Mouse (Mus musculus) cerebellum, adult 2 months (tissue): ENCODE results near the gene Nbas. TPM values are rescaled to one million over a fixed set of nuclear protein-coding genes. Genes with fewer than 3 reads are reported as not detected.

Source experiments
- DNase-seq, 2 experiments: peaks; one replicate each; pipeline ENCODE4 v3.0.0; 2021
- H3K27ac ChIP-seq: fragments of 200-500 bp; 2 replicates; pipeline ENCODE4 v1.5.1; 2012; ENCODE audit warnings: low read length, control low read depth, inconsistent platforms; ENCODE audit not compliant: insufficient read depth
- H3K27me3 ChIP-seq: fragments of 200-500 bp; 2 replicates; pipeline ENCODE4 v1.6.1; 2012; ENCODE audit warnings: inconsistent platforms, mild to moderate bottlenecking, low read length, moderate library complexity; ENCODE audit not compliant: control insufficient read depth, insufficient read depth
- H3K4me1 ChIP-seq: fragments of 200-500 bp; 2 replicates; pipeline ENCODE4 v1.6.1; 2011; ENCODE audit warnings: low read length; ENCODE audit not compliant: control insufficient read depth, insufficient read depth
- H3K4me3 ChIP-seq: fragments of 200-500 bp; replicated peaks from 2 replicates; pipeline ENCODE3; 2011; ENCODE audit warnings: mild to moderate bottlenecking, low read depth, low read length, control low read depth; ENCODE audit not compliant: insufficient read depth
- CTCF ChIP-seq: fragments of 200-500 bp; IDR thresholded peaks from 2 replicates; pipeline ENCODE4 v1.5.1; 2011; ENCODE audit warnings: low read depth, mild to moderate bottlenecking, control low read depth, low read length, moderate library complexity, borderline replicate concordance; ENCODE audit not compliant: insufficient read depth
- POLR2A ChIP-seq: fragments of 200-500 bp; IDR thresholded peaks from 2 replicates; pipeline ENCODE4 v1.6.1; 2011; ENCODE audit warnings: low read length, control low read depth, borderline replicate concordance; ENCODE audit not compliant: insufficient read depth
- WGBS: fragments of 180-500 bp; shearing (Covaris S2); methylation state at CpG from one replicate; pipeline ENCODE4 v1.1.7; 2018; 5-methylcytosine and 5-hydroxymethylcytosine counted together
- polyA plus RNA-seq: library from polyadenylated mRNA; depleted of rRNA; stranded (reverse); fragments of >200 nt; gene quantifications from 2 replicates; pipeline ENCODE4 v1.2.3, GENCODE M21; 2012

The Nbas gene
- polyA plus RNA-seq, 1 experiment = 40.4 TPM

GRCm38 (mm10) chr12:13564330-13564729, 295.4 kb downstream of the Nbas start:
- Histone ChIP-seq H3K27ac (no peak overlapping the region), H3K4me1 (no peaks in the 10 kb centered on the region), H3K27me3 (no peaks in the 10 kb centered on the region), H3K4me3 (no peak overlapping the region)
- WGBS = 83% methylated on average over 2 of the region's 2 CpGs
- no peak for DNase-seq
- TF ChIP-seq POLR2A = no peak
- TF ChIP-seq CTCF = no peak

- TF ChIP-seq CTCF = no peak
- no peak for TF ChIP-seq POLR2A
- DNase-seq = no peak
- no peaks in the 10 kb centered on the region for H3K27me3 ChIP-seq
- no peak overlapping the region for H3K4me3 ChIP-seq
- H3K4me1 ChIP-seq = no peaks in the 10 kb centered on the region
- WGBS = 84% methylated on average over 7 of the region's 7 CpGs
- H3K27ac ChIP-seq = no peak overlapping the region
Measured at GRCm38 (mm10) chr12:13566421-13566820, 297.5 kb downstream of the Nbas start.

DNA sequence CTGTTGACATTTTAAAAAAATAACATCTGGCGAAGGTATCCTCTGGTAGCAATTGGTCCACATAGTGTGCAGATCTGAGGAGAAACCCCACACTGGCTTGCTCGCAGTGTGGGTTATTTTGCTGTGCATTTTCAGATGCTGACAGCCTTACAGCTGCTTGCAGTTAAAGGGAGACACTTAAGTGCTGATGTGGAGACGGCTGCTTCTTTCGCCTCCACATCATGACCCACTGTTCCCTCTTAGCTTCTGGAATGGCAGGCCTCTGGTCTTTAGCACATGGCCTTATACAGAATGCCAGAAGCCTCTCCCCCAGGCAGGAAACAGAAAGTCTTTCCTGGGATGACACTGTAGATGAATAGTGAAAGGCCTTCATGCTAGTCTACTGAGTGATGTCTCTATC, 306.2 kb downstream of the Nbas start:
- TF ChIP-seq POLR2A (no peak), CTCF (no peak)
- DNase-seq = no peak
- Histone ChIP-seq H3K27me3 (no peaks in the 10 kb centered on the region), H3K27ac (no peak overlapping the region), H3K4me1 (no peaks in the 10 kb centered on the region), H3K4me3 (no peak overlapping the region)
- 85% methylated on average over 4 of the region's 4 CpGs for WGBS

DNA sequence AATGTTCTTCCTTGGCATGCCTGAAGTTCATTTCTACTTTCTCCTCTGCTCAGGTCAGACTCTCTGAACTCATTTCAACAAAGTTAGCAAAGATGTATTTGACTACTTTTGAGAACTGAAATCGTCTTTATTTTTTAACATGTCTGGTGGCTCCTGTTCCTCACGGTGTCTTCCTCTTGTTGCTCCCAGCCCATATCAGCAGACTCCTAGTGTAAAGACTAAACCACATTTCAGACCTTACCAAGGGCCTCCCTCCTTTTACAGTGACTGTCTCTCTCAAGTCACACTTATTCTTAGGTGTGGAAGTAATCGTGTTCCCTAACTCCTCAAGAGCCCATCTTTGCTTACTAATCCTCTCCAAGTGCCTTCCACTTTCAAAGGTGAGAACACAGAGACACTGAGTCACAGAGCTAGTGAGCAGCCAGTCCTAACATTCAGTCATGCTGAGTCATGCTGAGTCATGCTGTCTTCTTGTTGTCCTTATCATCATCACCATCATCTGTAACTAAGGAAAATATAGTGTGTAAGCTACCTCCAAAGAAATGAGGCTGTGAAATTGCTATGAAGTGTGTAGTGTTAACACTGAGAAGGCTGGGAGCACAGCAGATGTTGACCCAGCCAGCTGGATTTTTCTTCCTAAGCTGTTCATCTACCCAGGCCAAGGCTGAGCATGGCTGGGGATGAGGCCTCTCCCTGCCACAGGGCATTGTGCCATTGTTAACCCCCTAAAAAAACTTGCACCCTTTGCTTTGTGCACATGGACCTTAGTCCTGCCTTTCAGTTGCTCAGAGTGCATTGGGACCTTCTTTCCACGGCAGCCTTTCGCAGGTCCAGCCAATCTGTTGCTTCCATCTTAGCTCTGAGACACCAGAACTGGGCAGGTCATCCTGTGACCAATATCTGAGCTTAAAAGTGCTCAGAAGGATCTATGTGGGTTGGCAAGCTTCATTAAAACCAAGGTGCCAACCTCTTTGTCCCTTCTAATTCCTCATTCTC, 307.0 kb downstream of the Nbas start:
- H3K4me1 ChIP-seq = no peaks in the 10 kb centered on the region
- no peaks in the 10 kb centered on the region for H3K27me3 ChIP-seq
- TF ChIP-seq POLR2A (no peak), CTCF (no peak)
- DNase-seq = no peak
- 89% methylated on average over 5 of the region's 5 CpGs for WGBS
- no peak overlapping the region for H3K4me3 ChIP-seq
- no peak overlapping the region for H3K27ac ChIP-seq

GRCm38 (mm10) chr12:13576761-13577160, 307.8 kb downstream of the Nbas start:
- Histone ChIP-seq H3K4me1 (no peaks in the 10 kb centered on the region), H3K27ac (no peak overlapping the region), H3K4me3 (no peak overlapping the region), H3K27me3 (no peaks in the 10 kb centered on the region)
- no peak for DNase-seq
- 68% methylated on average over 4 of the region's 4 CpGs for WGBS
- TF ChIP-seq CTCF = no peak
- no peak for TF ChIP-seq POLR2A

DNA sequence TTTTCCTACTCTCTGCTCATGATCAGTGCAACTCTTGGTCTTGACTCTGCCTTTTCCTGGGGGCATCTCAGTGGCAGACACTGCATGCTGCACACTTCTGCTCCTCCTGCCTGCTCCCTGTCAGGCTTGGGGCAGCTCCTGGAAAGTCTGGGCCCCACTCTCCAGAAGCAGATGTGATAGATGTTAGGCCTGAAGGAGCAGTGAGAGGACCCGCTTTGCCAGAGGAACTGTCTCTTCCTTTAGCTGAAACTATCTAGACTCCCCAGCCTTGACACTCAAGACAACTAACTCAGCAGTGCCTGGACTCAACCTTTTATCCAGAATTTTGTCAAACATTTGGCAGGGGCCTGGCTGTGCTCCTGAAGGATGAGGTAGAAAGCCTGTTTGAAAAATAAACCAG, 311.9 kb downstream of the Nbas start:
- Histone ChIP-seq H3K27ac (no peak overlapping the region), H3K27me3 (no peaks in the 10 kb centered on the region), H3K4me1 (no peaks in the 10 kb centered on the region), H3K4me3 (no peak overlapping the region)
- 97% methylated on average over 1 of the region's 1 CpGs for WGBS
- TF ChIP-seq CTCF = no peak
- TF ChIP-seq POLR2A = no peak
- DNase-seq = no peak

- 95% methylated on average over 6 of the region's 6 CpGs for WGBS
- Histone ChIP-seq H3K27me3 (no peaks in the 10 kb centered on the region), H3K4me3 (no peak overlapping the region), H3K27ac (no peak overlapping the region), H3K4me1 (no peaks in the 10 kb centered on the region)
- DNase-seq = no peak
- no peak for TF ChIP-seq CTCF
- TF ChIP-seq POLR2A = no peak
Measured at GRCm38 (mm10) chr12:13583386-13583785, 314.5 kb downstream of the Nbas start.

- no peak overlapping the region for H3K4me3 ChIP-seq
- no peaks in the 10 kb centered on the region for H3K27me3 ChIP-seq
- WGBS = 95% methylated on average over 6 of the region's 6 CpGs
- H3K27ac ChIP-seq = no peak overlapping the region
- no peaks in the 10 kb centered on the region for H3K4me1 ChIP-seq
- TF ChIP-seq POLR2A = no peak
- TF ChIP-seq CTCF = no peak
- no peak for DNase-seq
Measured at GRCm38 (mm10) chr12:13585527-13586156, 316.7 kb downstream of the Nbas start.
